Mouse (Mus musculus) myocyte (in vitro differentiated cells): Measurements from ENCODE around the gene Scn11a. TPM values are rescaled to one million over a fixed set of nuclear protein-coding genes. Genes with fewer than 3 reads are reported as not detected.

Source experiments
- H3K27me3 ChIP-seq: one replicate; pipeline ENCODE4 v1.6.1; 2011; ENCODE audit not compliant: control insufficient read depth, insufficient read depth, insufficient read length
- H3K36me3 ChIP-seq: one replicate; pipeline ENCODE4 v1.6.1; 2011; ENCODE audit not compliant: control insufficient read depth, insufficient read depth
- H3K4me2 ChIP-seq: one replicate; pipeline ENCODE4 v1.6.1; 2011; ENCODE audit warnings: low read depth, control low read depth
- H3K4me3 ChIP-seq: one replicate; pipeline ENCODE4 v1.5.1; 2011; ENCODE audit warnings: mild to moderate bottlenecking, control low read depth, moderate library complexity
- H3K79me2 ChIP-seq: one replicate; pipeline ENCODE4 v1.6.1; 2011; ENCODE audit not compliant: control insufficient read depth, insufficient read depth
- H3ac ChIP-seq: one replicate; pipeline ENCODE4 v1.6.1; 2011; ENCODE audit not compliant: control insufficient read depth, insufficient read length
- CEBPB ChIP-seq: IDR thresholded peaks from 2 replicates; pipeline ENCODE4 v1.6.1; 2011; ENCODE audit warnings: mild to moderate bottlenecking, moderate library complexity; ENCODE audit not compliant: poor library complexity, insufficient read depth, severe bottlenecking
- E2F4 ChIP-seq: IDR thresholded peaks from one replicate; pipeline ENCODE4 v1.6.1; 2011; ENCODE audit warnings: mild to moderate bottlenecking, control low read depth, moderate library complexity; ENCODE audit not compliant: insufficient read depth
- MAX ChIP-seq: IDR thresholded peaks from one replicate; pipeline ENCODE4 v1.6.1; 2011; ENCODE audit warnings: low read depth, mild to moderate bottlenecking, control low read depth
- MYOD1 ChIP-seq, 3 experiments: IDR thresholded peaks; one replicate each; pipeline ENCODE4 v1.6.1; 2011; ENCODE audit warnings: control low read depth in 2 of 3, low read depth in 2 of 3, mild to moderate bottlenecking in 2 of 3, moderate library complexity in 1 of 3; ENCODE audit not compliant: insufficient read length in 2 of 3, control insufficient read depth in 1 of 3
- MYOG ChIP-seq, 3 experiments: IDR thresholded peaks; one replicate each; pipeline ENCODE4 v1.6.1; 2011; ENCODE audit warnings: control low read depth in 2 of 3, low read depth in 2 of 3, mild to moderate bottlenecking in 2 of 3; ENCODE audit not compliant: insufficient read length in 2 of 3, control insufficient read depth in 1 of 3, insufficient read depth in 1 of 3
- POLR2A ChIP-seq: IDR thresholded peaks from one replicate; pipeline ENCODE4 v1.6.1; 2011; ENCODE audit warnings: low read depth, mild to moderate bottlenecking, control low read depth, moderate library complexity; ENCODE audit not compliant: insufficient read length
- POLR2AphosphoS2 ChIP-seq: IDR thresholded peaks from one replicate; pipeline ENCODE4 v1.6.1; 2011; ENCODE audit warnings: low read depth, control low read depth; ENCODE audit not compliant: insufficient read length
- REST ChIP-seq: IDR thresholded peaks from one replicate; pipeline ENCODE4 v1.6.1; 2011; ENCODE audit warnings: mild to moderate bottlenecking, control low read depth, moderate library complexity; ENCODE audit not compliant: insufficient read depth, insufficient read length
- SRF ChIP-seq: IDR thresholded peaks from one replicate; pipeline ENCODE4 v1.6.1; 2011; ENCODE audit warnings: low read depth; ENCODE audit not compliant: control insufficient read depth, insufficient read length
- TCF12 ChIP-seq: IDR thresholded peaks from one replicate; pipeline ENCODE4 v1.6.1; 2011; ENCODE audit warnings: mild to moderate bottlenecking, control low read depth; ENCODE audit not compliant: poor library complexity, insufficient read depth, severe bottlenecking
- TCF3 ChIP-seq: IDR thresholded peaks from one replicate; pipeline ENCODE4 v1.6.1; 2011; ENCODE audit warnings: low read depth, control low read depth; ENCODE audit not compliant: insufficient read length
- USF1 ChIP-seq: IDR thresholded peaks from one replicate; pipeline ENCODE4 v1.6.1; 2011; ENCODE audit warnings: low read depth, mild to moderate bottlenecking, control low read depth, moderate library complexity
- polyA plus RNA-seq: library from polyadenylated mRNA; unstranded; fragments of >200 nt; fragmentation: generic; extraction: Trizol; gene quantifications from one replicate; pipeline ENCODE4 v1.2.1, GENCODE M21; 2012; ENCODE audit warnings: missing spikeins

Scn11a gene
- 0.01 TPM for polyA plus RNA-seq

DNA sequence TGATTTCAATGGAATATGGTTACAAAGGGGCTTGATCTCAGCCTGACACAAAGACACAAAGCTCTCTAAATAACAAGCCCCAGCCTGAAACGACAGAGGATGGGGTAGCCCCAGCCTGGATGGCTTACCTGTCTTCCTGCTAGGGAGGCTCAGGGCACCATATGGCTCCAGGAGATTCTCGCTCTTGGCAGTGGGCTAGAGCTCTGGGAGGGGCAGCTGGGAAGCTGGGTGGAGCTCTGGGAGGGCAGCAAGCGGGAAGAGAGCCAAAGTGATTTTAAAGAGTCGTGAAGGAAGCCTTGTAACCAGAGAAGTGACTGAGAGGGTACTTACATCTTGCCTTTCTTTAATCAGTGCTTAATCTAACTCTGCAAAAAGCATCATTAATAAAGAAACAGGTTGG, at the start of gene Scn11a:
Scn11a (minus strand) TSS at position 160 of the 400 bp plus-strand sequence.
- no peak within 1 kb of the TSS for H3ac ChIP-seq
- TF ChIP-seq E2F4: no peak
- TF ChIP-seq POLR2AphosphoS2: no peak
- TF ChIP-seq MYOD1 (IDR thresholded peaks at IDR 0.05; ENCODE audit: control insufficient read depth in 1 of 3, insufficient read length in 2 of 3, low read depth in 2 of 3): no peak
- TF ChIP-seq MAX: no peak
- no peak for TF ChIP-seq USF1
- no peak for TF ChIP-seq POLR2A

DNA sequence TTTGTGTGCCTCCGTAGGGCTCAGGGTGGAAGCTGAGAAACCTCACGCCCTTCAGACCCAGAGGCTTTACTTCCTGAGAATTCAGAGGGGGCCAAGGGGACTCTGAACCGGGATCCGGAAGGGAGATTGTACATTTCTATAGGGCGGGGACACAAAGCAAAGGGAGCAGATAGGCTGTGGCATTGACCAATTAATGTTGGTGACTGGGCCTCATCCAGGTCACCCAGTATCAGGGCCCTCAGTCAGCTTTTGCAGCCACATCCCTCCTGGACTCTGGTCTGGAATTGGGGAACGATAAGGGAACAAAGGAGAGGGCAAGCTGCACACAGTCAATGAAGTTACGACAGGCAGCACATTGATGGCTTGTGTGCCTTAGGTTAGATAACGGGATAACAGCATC, 28.9 kb upstream of the Scn11a start:
- Histone ChIP-seq H3K79me2 (no peaks in the 10 kb centered on the region), H3K36me3 (no peaks in the 10 kb centered on the region), H3K27me3 (peaks cover 6% of the 10 kb centered on the region), H3K4me3 (no peak overlapping the region), H3K4me2 (no peak overlapping the region), H3ac (no peak overlapping the region)
- TF ChIP-seq SRF (no peak), POLR2A (no peak), CEBPB (no peak), TCF12 (no peak), TCF3 (no peak), E2F4 (no peak), MAX (no peak), REST (no peak)

More for the DNA sequence above, at the start of gene Scn11a:
- Histone ChIP-seq H3K4me2 (no peak within 1 kb of the TSS), H3K79me2 (no peaks in the 10 kb centered on the region), H3K4me3 (no peak within 1 kb of the TSS), H3K27me3 (no peaks in the 10 kb centered on the region), H3K36me3 (no peaks in the 10 kb centered on the region)

DNA sequence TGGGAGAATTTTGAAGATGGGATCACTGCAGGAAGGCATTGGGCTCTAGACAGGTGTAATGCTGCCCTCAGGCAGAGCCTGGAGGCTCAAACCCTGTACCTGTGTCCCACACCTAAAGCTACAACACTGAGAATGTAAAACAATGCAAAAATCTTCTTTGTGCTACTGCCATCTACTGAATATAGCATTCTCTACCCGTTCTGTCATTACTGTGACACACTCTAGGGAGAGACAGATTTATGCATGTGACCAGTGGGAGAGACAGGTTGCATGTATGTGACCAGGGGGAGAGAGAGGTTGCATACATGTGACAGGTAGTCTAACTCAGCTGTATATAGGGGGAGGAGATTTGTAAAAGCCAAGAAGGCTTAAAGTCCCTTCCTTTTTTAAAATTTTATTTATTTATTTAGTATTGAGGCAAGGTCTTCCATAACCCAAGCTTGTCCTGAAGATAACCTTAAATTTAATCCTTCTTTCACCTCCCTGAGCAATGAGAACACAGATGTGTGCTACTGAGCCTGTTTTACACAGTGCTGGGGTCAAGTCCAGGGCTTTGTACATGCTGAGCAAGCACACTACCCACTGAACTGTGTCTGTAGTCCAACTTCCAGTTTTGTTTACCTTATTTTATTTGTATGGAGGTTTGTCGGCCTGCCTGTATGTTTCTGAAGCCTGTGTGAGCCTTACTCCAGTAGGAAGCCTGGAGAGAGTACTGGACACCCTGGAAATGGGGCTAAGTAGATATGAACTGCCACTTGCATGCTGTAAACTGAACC, 28.0 kb upstream of the Scn11a start:
- no peak for TF ChIP-seq SRF
- no peak for TF ChIP-seq POLR2A
- TF ChIP-seq USF1: no peak
- TF ChIP-seq MAX: no peak
- no peak for TF ChIP-seq E2F4
- no peak for TF ChIP-seq CEBPB
- TF ChIP-seq TCF3: no peak
- TF ChIP-seq REST: no peak
- TF ChIP-seq TCF12: no peak
- TF ChIP-seq MYOD1 (IDR thresholded peaks at IDR 0.05; ENCODE audit: control insufficient read depth in 1 of 3, insufficient read length in 2 of 3, low read depth in 2 of 3): no peak
- no peak for TF ChIP-seq MYOG (IDR thresholded peaks at IDR 0.05; ENCODE audit: control insufficient read depth in 1 of 3, insufficient read depth in 1 of 3, insufficient read length in 2 of 3, low read depth in 2 of 3)
- no peak for TF ChIP-seq POLR2AphosphoS2
- Histone ChIP-seq H3K4me2 (no peak overlapping the region), H3K36me3 (no peaks in the 10 kb centered on the region), H3K79me2 (no peaks in the 10 kb centered on the region), H3K4me3 (no peak overlapping the region), H3K27me3 (peaks cover 15% of the 10 kb centered on the region), H3ac (no peak overlapping the region)

DNA sequence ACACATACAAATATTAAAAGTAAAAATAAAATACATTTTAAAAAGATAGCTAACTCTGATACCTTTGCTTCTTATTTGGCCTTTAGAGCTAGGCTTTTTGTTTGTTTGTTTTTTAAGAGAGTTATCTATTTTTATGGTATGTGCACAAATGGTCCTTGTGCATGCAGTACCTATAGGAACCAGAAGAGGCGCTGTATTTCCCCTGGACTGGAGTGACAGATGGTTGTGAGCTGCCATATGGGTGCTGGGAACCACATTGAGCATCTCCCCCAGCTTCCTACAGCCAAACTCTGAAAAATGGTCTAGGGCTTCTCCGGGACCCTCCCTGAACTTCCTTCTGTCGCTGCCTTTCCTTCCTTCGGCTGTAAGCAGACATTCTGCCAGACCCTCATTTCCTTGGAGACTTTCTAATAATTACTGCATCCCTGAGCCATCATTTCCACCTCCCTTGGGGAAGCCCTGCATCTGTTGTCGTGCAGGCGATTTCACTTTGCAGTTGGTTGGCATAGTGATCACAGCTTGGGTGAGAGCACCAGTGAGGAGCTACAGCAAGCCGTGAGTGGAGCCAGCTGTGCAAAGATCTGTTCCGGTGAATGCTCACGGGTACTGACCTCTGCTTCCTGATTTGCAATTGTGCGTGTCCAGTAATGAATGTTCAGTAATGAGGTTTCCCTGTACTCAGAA, 27.2 kb upstream of the Scn11a start:
- Histone ChIP-seq H3K4me3 (no peak overlapping the region), H3ac (no peak overlapping the region), H3K79me2 (no peaks in the 10 kb centered on the region), H3K4me2 (no peak overlapping the region), H3K27me3 (peaks cover 16% of the 10 kb centered on the region), H3K36me3 (no peaks in the 10 kb centered on the region)
- TF ChIP-seq MAX (no peak), POLR2AphosphoS2 (no peak), MYOG (IDR thresholded peaks at IDR 0.05; ENCODE audit: control insufficient read depth in 1 of 3, insufficient read depth in 1 of 3, insufficient read length in 2 of 3, low read depth in 2 of 3) (no peak), MYOD1 (IDR thresholded peaks at IDR 0.05; ENCODE audit: control insufficient read depth in 1 of 3, insufficient read length in 2 of 3, low read depth in 2 of 3) (no peak), USF1 (no peak), SRF (no peak), TCF3 (no peak), E2F4 (no peak), TCF12 (no peak), CEBPB (no peak), REST (no peak), POLR2A (no peak)
